Mouse (Mus musculus) adrenal gland, postnatal 36 days (tissue): ENCODE results near the gene Hsd3b7. TPM values are rescaled to one million over a fixed set of nuclear protein-coding genes. Genes with fewer than 3 reads are reported as not detected.
"Not testable (repeated sequence)": the region's sequence is repeated elsewhere in the genome, so short reads cannot be mapped to it uniquely, and the experiment has no call there.

Experiments used
- DNase-seq, 2 experiments: peaks; one replicate each; pipeline ENCODE4 v3.0.0; 2021; ENCODE audit warnings: mixed read lengths in 1 of 2
- total RNA-seq, 2 experiments: library from RNA; stranded (reverse); gene quantifications; 2 replicates each; pipeline ENCODE4 v1.2.3; 2021

The Hsd3b7 gene
- total RNA-seq, 2 experiments from 2014 or later = 30.0 to 53.3 TPM

GRCm38 (mm10) chr7:127815954-127816821 is 15.8 kb downstream of the Hsd3b7 start:
- peak; percentile 45 to 59 for DNase-seq

DNA sequence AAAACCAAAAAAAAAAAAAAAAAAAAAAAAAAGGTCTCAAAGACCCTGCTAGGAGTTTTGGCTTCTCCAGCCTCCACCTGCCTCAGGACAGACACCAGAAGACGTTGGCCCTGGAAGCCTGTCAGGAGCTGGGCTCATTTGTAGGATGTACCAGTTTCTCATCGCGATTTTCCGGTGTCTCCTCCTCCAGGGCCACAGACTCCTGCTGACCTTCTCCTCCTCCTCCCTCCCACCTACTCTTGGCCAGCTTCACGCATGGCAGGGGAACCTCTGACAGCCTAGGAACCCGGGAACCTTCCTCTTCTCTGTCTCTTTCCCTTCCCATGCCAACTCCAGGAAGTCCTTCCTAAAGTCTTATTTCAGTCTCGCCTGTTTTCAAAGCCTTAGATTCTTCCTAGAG is 16.6 kb downstream of the Hsd3b7 start:
- no peak for DNase-seq

DNA sequence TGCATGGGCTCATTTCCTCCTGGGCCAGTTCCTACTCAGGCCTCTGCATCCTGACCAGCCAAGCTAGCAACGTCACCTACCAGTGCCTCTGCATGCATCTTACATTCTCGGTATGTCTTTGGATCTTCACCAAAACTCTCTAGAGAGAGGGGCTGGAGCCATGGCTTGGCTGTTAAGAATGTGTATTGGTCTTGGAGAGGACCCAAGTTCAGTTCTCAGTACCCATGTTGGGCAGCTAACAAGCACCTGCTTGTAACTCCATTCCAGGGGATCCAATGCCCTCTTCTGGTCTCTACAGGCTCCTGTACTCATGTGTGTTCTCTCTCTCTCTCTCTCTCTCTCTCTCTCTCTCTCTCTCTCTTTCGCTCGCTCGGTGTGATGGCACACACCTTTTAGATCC is 17.4 kb downstream of the Hsd3b7 start:
- DNase-seq = no peak

- DNase-seq = peak in 1 of 2 experiments; percentile 31
Observed at GRCm38 (mm10) chr7:127820836-127821509, 20.6 kb downstream of the Hsd3b7 start.

DNA sequence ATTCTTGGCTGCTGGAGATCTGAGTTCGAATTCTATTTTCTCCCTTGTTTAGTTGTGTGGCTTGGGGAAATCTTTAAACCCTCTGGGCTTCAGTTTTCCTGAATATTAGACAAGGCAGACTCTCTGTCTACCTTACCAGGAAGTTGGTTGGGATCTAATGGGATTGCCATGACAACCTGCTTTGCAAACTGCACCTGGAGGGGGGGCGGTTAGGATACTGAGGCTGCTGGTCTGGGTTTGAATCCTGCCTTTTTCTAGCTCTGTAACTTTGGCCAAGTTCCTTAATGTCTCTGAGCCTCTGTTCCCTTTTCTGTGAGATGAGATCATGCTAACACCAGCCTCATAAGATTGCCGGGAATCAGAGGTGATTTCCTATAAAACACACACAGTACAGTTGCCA is 22.1 kb downstream of the Hsd3b7 start:
- no peak for DNase-seq

GRCm38 (mm10) chr7:127823236-127824171 is 23.1 kb downstream of the Hsd3b7 start:
- no peak for DNase-seq

GRCm38 (mm10) chr7:127824176-127824871 is 23.9 kb downstream of the Hsd3b7 start, which contains the start of the genes Stx4a and Stx1b:
Gene Stx4a (plus strand): TSS chr7:127824294.
Gene Stx1b (minus strand): TSS chr7:127824549.
- peak in 1 of 2 experiments; percentile 47 for DNase-seq

GRCm38 (mm10) chr7:127835550-127835949 is 35.1 kb downstream of the Hsd3b7 start:
- DNase-seq = no peak

DNA sequence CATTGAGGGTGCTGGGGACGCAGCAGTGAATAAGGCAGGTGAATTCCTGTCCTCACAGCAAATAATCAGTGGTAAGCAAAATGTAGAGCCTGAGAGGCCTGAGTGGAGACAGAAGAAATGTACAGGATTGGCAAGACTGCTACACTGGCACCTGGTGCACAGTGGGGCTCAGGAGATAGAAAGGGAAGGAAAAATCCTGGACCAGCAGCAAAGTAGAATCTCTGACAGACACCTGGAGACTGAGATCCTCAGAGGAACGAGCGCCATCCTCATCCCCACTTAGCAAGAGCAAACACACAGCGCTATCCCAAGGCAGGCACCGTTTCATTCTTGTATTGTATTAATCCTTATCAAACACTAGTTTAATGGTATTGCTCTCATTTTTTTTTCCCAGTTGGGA is 37.1 kb downstream of the Hsd3b7 start:
- no peak for DNase-seq

GRCm38 (mm10) chr7:127837878-127838277 is 37.5 kb downstream of the Hsd3b7 start:
- DNase-seq = not testable (repeated sequence)

DNA sequence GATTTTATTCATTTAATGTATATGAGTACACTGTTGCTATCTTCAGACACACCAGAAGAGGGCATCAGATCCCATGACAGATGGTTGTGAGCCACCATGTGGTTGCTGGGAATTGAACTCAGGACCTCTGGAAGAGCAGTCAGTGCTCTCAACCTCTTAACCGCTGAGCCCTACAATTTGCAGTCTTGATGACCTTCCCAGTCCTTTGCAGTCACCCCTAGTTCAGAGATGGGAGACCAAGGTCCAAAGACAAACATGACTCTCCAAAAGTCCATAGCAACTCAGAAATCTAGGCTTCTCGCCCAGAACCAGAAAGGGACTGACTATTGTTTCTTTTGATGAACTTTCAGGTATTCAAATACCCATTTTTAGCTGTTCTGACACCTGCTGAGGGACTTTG is 39.6 kb downstream of the Hsd3b7 start:
- DNase-seq = not testable (repeated sequence)

- DNase-seq = peak; percentile 45 to 68
Observed at GRCm38 (mm10) chr7:127840886-127841285, 40.5 kb downstream of the Hsd3b7 start.

- DNase-seq = peak; percentile 96 to 97
Observed at GRCm38 (mm10) chr7:127841340-127842000, 41.1 kb downstream of the Hsd3b7 start.

DNA sequence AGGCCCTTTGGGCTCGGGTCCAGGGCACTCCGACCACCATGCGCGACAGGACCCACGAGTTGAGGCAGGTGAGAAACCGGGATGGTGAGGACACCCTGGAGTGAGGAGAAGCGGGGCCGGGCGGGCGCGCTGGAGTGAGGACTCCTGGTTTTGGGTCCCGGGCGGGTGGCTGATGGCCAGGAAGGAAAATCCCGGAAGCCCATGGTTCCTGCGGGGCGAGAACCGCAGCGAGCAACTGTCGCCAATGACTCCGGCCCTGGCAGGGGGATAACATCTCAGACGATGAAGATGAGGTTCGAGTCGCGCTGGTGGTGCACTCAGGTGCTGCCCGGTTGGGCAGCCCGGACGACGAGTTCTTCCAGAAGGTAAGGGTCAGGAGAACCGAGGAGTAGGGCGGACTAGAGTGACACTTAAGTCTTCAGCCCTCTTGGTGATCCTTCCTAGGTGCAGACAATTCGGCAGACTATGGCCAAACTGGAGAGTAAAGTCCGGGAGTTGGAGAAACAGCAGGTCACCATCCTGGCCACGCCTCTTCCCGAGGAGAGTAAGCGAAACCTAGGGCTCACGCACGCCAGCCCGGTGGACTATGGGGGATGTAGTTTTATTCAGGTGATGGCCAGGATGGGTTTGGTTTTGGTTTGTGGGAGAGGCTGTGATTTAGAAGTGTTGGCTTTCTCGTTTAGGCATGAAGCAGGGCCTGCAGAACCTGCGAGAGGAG is 41.8 kb downstream of the Hsd3b7 start:
- DNase-seq = peak; percentile 86 to 89

DNA sequence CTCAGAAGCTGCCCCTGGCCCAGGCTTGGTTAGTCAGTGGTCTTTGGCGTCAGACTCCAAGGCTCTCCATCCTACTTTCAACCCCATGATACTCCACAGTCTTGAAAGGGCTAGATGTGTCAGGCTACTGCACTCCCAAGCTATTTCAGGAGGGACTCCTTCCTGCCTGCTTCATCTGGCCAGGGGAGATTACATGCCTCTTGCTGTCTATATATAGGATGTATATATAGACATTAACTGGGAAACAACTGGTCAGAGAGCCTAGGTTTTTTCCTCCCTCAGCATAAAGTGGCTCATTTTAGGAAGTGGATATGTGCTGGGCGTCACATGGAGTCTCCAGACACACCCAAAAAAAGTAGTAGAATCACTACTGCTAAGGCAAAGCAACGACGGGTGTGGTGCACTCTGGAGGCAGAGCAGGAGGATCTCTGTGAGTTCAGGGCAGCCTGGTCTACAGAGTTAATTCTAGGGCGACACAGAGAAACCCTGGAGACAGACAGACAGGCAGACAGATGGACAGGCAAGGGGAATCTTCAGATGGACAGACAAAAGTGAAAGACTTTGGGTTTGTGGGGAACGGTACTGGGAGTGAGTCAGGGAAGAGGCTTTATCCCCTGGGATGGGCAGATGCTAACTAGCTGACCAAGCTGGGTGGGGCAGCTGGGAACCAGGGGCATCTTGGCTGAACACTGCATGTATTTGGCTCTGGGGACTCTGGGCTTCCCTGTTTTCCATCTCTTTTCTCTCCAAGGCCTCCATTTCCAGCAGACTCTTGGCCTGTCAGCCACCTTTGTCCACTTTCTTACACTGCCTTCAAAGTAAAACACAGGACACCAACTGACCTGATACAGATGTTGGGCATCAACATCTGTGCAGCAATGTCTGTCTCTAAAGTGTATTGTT is 49.8 kb downstream of the Hsd3b7 start:
- DNase-seq = no peak

DNA sequence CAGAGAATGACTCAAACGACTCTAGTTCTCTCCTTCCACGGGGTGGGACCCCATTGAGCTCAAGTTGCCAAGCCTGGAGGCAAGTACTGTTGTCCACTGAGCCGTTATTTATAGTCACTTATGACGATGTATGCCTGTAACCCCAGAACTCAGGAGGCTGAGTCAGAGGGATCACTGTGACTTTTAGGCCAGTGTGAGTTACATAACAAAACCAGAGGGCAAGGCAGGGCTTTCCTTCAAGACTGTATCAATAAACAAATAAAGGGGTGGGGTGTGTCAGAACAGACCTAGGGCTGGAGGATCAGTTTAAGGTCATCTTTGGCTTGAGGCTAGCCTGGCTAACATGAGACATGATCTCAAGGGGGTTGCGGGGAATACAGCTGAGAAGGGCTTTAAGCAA is 50.5 kb downstream of the Hsd3b7 start:
- DNase-seq = peak in 1 of 2 experiments; percentile 21
